Mouse (Mus musculus): ENCODE measurements at regions not wholly inside any gene's neighbourhood (a gene's known extent, or its start where the extent isn't known, plus 50 kb on each side); places are given as distances from the start of the nearest gene placed in this dataset.

GRCm38 (mm10) chr13:43852888-43853287, 68.3 kb downstream of the Cd83 start:
- no peak for ATAC-seq
- no peak overlapping the region for H3K4me3 ChIP-seq (ENCODE audit: low read depth, low read length)
- H3K9ac ChIP-seq (ENCODE audit: low read depth, low read length) = no peak overlapping the region
- H3K27ac ChIP-seq (ENCODE audit: low read depth, low read length) = no peak overlapping the region
- H3K36me3 ChIP-seq (ENCODE audit: control insufficient read depth, insufficient read depth) = no peaks in the 10 kb centered on the region
- no peak for TF ChIP-seq CTCF (IDR thresholded peaks at IDR 0.05; ENCODE audit: low read depth)
- H3K9me3 ChIP-seq (ENCODE audit: control insufficient read depth) = no peaks in the 10 kb centered on the region
- no peaks in the 10 kb centered on the region for H3K27me3 ChIP-seq (replicated peaks; ENCODE audit: control insufficient read depth, insufficient read depth, low read length)
- no peaks in the 10 kb centered on the region for H3K4me1 ChIP-seq (replicated peaks; ENCODE audit: control insufficient read depth, insufficient read depth, low read length)
- WGBS = 69% methylated on average over 1 of the region's 1 CpGs
- H3K4me2 ChIP-seq (replicated peaks; ENCODE audit: low read depth) = no peak overlapping the region

- Histone ChIP-seq H3K27me3 (replicated peaks; ENCODE audit: control insufficient read depth, insufficient read depth, low read length) (no peaks in the 10 kb centered on the region), H3K27ac (ENCODE audit: low read depth, low read length) (no peak overlapping the region), H3K4me1 (replicated peaks; ENCODE audit: control insufficient read depth, insufficient read depth, low read length) (no peaks in the 10 kb centered on the region), H3K9ac (ENCODE audit: low read depth, low read length) (no peak overlapping the region), H3K4me2 (replicated peaks; ENCODE audit: low read depth) (no peak overlapping the region), H3K36me3 (ENCODE audit: control insufficient read depth, insufficient read depth) (no peaks in the 10 kb centered on the region), H3K9me3 (ENCODE audit: control insufficient read depth) (no peaks in the 10 kb centered on the region), H3K4me3 (ENCODE audit: low read depth, low read length) (no peak overlapping the region)
- 98% methylated on average over 2 of the region's 2 CpGs for WGBS
- no peak for TF ChIP-seq CTCF (IDR thresholded peaks at IDR 0.05; ENCODE audit: low read depth)
- no peak for ATAC-seq
Measured at GRCm38 (mm10) chr13:43854973-43855372, 70.4 kb downstream of the Cd83 start.

- no peaks in the 10 kb centered on the region for H3K9me3 ChIP-seq (ENCODE audit: control insufficient read depth)
- no peak overlapping the region for H3K4me3 ChIP-seq (ENCODE audit: low read depth, low read length)
- H3K36me3 ChIP-seq (ENCODE audit: control insufficient read depth, insufficient read depth) = no peaks in the 10 kb centered on the region
- no peak for TF ChIP-seq CTCF (IDR thresholded peaks at IDR 0.05; ENCODE audit: low read depth)
- no peaks in the 10 kb centered on the region for H3K27me3 ChIP-seq (replicated peaks; ENCODE audit: control insufficient read depth, insufficient read depth, low read length)
- H3K4me1 ChIP-seq (replicated peaks; ENCODE audit: control insufficient read depth, insufficient read depth, low read length) = peaks cover 5% of the 10 kb centered on the region
- H3K4me2 ChIP-seq (replicated peaks; ENCODE audit: low read depth) = no peak overlapping the region
- no peak overlapping the region for H3K9ac ChIP-seq (ENCODE audit: low read depth, low read length)
- WGBS = 22% methylated on average over 4 of the region's 4 CpGs
- H3K27ac ChIP-seq (ENCODE audit: low read depth, low read length) = peak overlapping the region; percentile 73
- peak; percentile 25 for ATAC-seq
Measured at GRCm38 (mm10) chr13:43860932-43861331, 76.4 kb downstream of the Cd83 start.

- no peak overlapping the region for H3K4me3 ChIP-seq (ENCODE audit: low read depth, low read length)
- H3K27ac ChIP-seq (ENCODE audit: low read depth, low read length) = peak overlapping the region; percentile 73
- 44% methylated on average over 7 of the region's 7 CpGs for WGBS
- no peaks in the 10 kb centered on the region for H3K9me3 ChIP-seq (ENCODE audit: control insufficient read depth)
- no peaks in the 10 kb centered on the region for H3K36me3 ChIP-seq (ENCODE audit: control insufficient read depth, insufficient read depth)
- peaks cover 5% of the 10 kb centered on the region for H3K4me1 ChIP-seq (replicated peaks; ENCODE audit: control insufficient read depth, insufficient read depth, low read length)
- no peak overlapping the region for H3K9ac ChIP-seq (ENCODE audit: low read depth, low read length)
- H3K4me2 ChIP-seq (replicated peaks; ENCODE audit: low read depth) = no peak overlapping the region
- ATAC-seq = no peak
- no peaks in the 10 kb centered on the region for H3K27me3 ChIP-seq (replicated peaks; ENCODE audit: control insufficient read depth, insufficient read depth, low read length)
- TF ChIP-seq CTCF (IDR thresholded peaks at IDR 0.05; ENCODE audit: low read depth) = no peak
Measured at GRCm38 (mm10) chr13:43861424-43861823, 76.8 kb downstream of the Cd83 start.

GRCm38 (mm10) chr13:43862056-43862455, 77.5 kb downstream of the Cd83 start:
- TF ChIP-seq CTCF (IDR thresholded peaks at IDR 0.05; ENCODE audit: low read depth) = no peak
- Histone ChIP-seq H3K4me1 (replicated peaks; ENCODE audit: control insufficient read depth, insufficient read depth, low read length) (peaks cover 5% of the 10 kb centered on the region), H3K4me2 (replicated peaks; ENCODE audit: low read depth) (no peak overlapping the region), H3K4me3 (ENCODE audit: low read depth, low read length) (no peak overlapping the region), H3K9me3 (ENCODE audit: control insufficient read depth) (no peaks in the 10 kb centered on the region), H3K27ac (ENCODE audit: low read depth, low read length) (no peak overlapping the region), H3K36me3 (ENCODE audit: control insufficient read depth, insufficient read depth) (no peaks in the 10 kb centered on the region), H3K27me3 (replicated peaks; ENCODE audit: control insufficient read depth, insufficient read depth, low read length) (no peaks in the 10 kb centered on the region), H3K9ac (ENCODE audit: low read depth, low read length) (no peak overlapping the region)
- WGBS = 81% methylated on average over 5 of the region's 5 CpGs
- no peak for ATAC-seq

- no peak overlapping the region for H3K4me3 ChIP-seq (ENCODE audit: low read depth, low read length)
- WGBS = 73% methylated on average over 6 of the region's 6 CpGs
- no peak overlapping the region for H3K27ac ChIP-seq (ENCODE audit: low read depth, low read length)
- H3K4me1 ChIP-seq (replicated peaks; ENCODE audit: control insufficient read depth, insufficient read depth, low read length) = peaks cover 5% of the 10 kb centered on the region
- H3K9ac ChIP-seq (ENCODE audit: low read depth, low read length) = no peak overlapping the region
- H3K9me3 ChIP-seq (ENCODE audit: control insufficient read depth) = no peaks in the 10 kb centered on the region
- no peaks in the 10 kb centered on the region for H3K27me3 ChIP-seq (replicated peaks; ENCODE audit: control insufficient read depth, insufficient read depth, low read length)
- H3K4me2 ChIP-seq (replicated peaks; ENCODE audit: low read depth) = no peak overlapping the region
- ATAC-seq = no peak
- no peak for TF ChIP-seq CTCF (IDR thresholded peaks at IDR 0.05; ENCODE audit: low read depth)
- H3K36me3 ChIP-seq (ENCODE audit: control insufficient read depth, insufficient read depth) = no peaks in the 10 kb centered on the region
Measured at GRCm38 (mm10) chr13:43862586-43862985, 78.0 kb downstream of the Cd83 start.

GRCm38 (mm10) chr13:43863581-43864100, 79.1 kb downstream of the Cd83 start:
- H3K9me3 ChIP-seq (ENCODE audit: control insufficient read depth) = no peaks in the 10 kb centered on the region
- no peak overlapping the region for H3K4me3 ChIP-seq (ENCODE audit: low read depth, low read length)
- ATAC-seq = no peak
- H3K36me3 ChIP-seq (ENCODE audit: control insufficient read depth, insufficient read depth) = no peaks in the 10 kb centered on the region
- no peak overlapping the region; the same call in 1 of the 2 replicates for H3K4me2 ChIP-seq (replicated peaks; ENCODE audit: low read depth)
- no peak overlapping the region for H3K27ac ChIP-seq (ENCODE audit: low read depth, low read length)
- no peak overlapping the region for H3K9ac ChIP-seq (ENCODE audit: low read depth, low read length)
- H3K27me3 ChIP-seq (replicated peaks; ENCODE audit: control insufficient read depth, insufficient read depth, low read length) = no peaks in the 10 kb centered on the region
- TF ChIP-seq CTCF (IDR thresholded peaks at IDR 0.05; ENCODE audit: low read depth) = no peak
- H3K4me1 ChIP-seq (replicated peaks; ENCODE audit: control insufficient read depth, insufficient read depth, low read length) = peaks cover 5% of the 10 kb centered on the region
- 85% methylated on average over 7 of the region's 7 CpGs for WGBS
